Mouse (Mus musculus) olfactory bulb, adult 2 months (tissue): ENCODE measurements at regions not wholly inside any gene's neighbourhood (a gene's known extent, or its start where the extent isn't known, plus 50 kb on each side); places are given as distances from the start of the nearest gene placed in this dataset.

Source experiments
- H3K27ac ChIP-seq: fragments of 200-500 bp; 2 replicates; pipeline ENCODE4 v1.5.1; 2012; ENCODE audit warnings: low read depth, low read length; ENCODE audit not compliant: insufficient read depth
- H3K4me1 ChIP-seq: fragments of 200-500 bp; 2 replicates; pipeline ENCODE4 v1.6.1; 2012; ENCODE audit warnings: low read length; ENCODE audit not compliant: control insufficient read depth, insufficient read depth
- H3K4me3 ChIP-seq: fragments of 200-500 bp; 2 replicates; pipeline ENCODE4 v1.5.1; 2012; ENCODE audit warnings: mild to moderate bottlenecking, low read depth, low read length, moderate library complexity; ENCODE audit not compliant: insufficient read depth
- CTCF ChIP-seq: fragments of 200-500 bp; IDR thresholded peaks from 2 replicates; pipeline ENCODE4 v1.5.1; 2012; ENCODE audit warnings: low read depth, mild to moderate bottlenecking, low read length, moderate library complexity; ENCODE audit not compliant: insufficient read depth
- POLR2A ChIP-seq: fragments of 200-500 bp; IDR thresholded peaks from 2 replicates; pipeline ENCODE4 v1.6.1; 2012; ENCODE audit warnings: mild to moderate bottlenecking, low read depth, low read length, moderate library complexity; ENCODE audit not compliant: insufficient read depth
- WGBS: fragments of 180-500 bp; shearing (Covaris S2); methylation state at CpG from one replicate; pipeline ENCODE4 v1.1.7; 2018; 5-methylcytosine and 5-hydroxymethylcytosine counted together

GRCm38 (mm10) chr5:132884130-132884529 lies 341.0 kb upstream of the Auts2 start:
- Histone ChIP-seq H3K4me1 (0 out of 2 replicates have a peak, but pooled peaks cover 3% of the 10 kb centered on the region), H3K4me3 (no peak overlapping the region), H3K27ac (no peak overlapping the region)
- WGBS, result 80% methylated on average over 2 of the region's 2 CpGs
- no peak for TF ChIP-seq CTCF

GRCm38 (mm10) chr5:132882291-132882690 lies 339.1 kb upstream of the Auts2 start:
- 0 out of 2 replicates have a peak, but pooled peaks cover 3% of the 10 kb centered on the region for H3K4me1 ChIP-seq
- H3K27ac ChIP-seq, result no peak overlapping the region
- no peak overlapping the region for H3K4me3 ChIP-seq
- TF ChIP-seq POLR2A (no peak), CTCF (no peak)
- WGBS, result 70% methylated on average over 3 of the region's 3 CpGs

GRCm38 (mm10) chr5:132881170-132881569 lies 338.0 kb upstream of the Auts2 start:
- H3K27ac ChIP-seq, result no peak overlapping the region
- peaks cover 5% of the 10 kb centered on the region for H3K4me1 ChIP-seq
- TF ChIP-seq POLR2A, result no peak
- no peak for TF ChIP-seq CTCF
- H3K4me3 ChIP-seq, result no peak overlapping the region
- WGBS, result 95% methylated on average over 3 of the region's 3 CpGs

- TF ChIP-seq POLR2A (no peak), CTCF (no peak)
- H3K27ac ChIP-seq, result peak overlapping the region; percentile 77
- peaks cover 4% of the 10 kb centered on the region for H3K4me1 ChIP-seq
- 32% methylated on average over 6 of the region's 6 CpGs for WGBS
- no peak overlapping the region for H3K4me3 ChIP-seq
Observed at GRCm38 (mm10) chr5:132876336-132876840, 333.2 kb upstream of the Auts2 start.

GRCm38 (mm10) chr5:132858846-132859510 lies 315.8 kb upstream of the Auts2 start:
- 46% methylated on average over 5 of the region's 5 CpGs for WGBS
- H3K27ac ChIP-seq, result no peak overlapping the region
- 0 out of 2 replicates have a peak, but pooled peaks cover 2% of the 10 kb centered on the region for H3K4me1 ChIP-seq
- H3K4me3 ChIP-seq, result no peak overlapping the region
- TF ChIP-seq POLR2A (no peak), CTCF (no peak)

- no peak for TF ChIP-seq POLR2A
- TF ChIP-seq CTCF, result no peak
- 84% methylated on average over 4 of the region's 4 CpGs for WGBS
- Histone ChIP-seq H3K27ac (no peak overlapping the region), H3K4me3 (no peak overlapping the region), H3K4me1 (0 out of 2 replicates have a peak, but pooled peaks cover 2% of the 10 kb centered on the region)
Observed at GRCm38 (mm10) chr5:132855619-132856510, 312.7 kb upstream of the Auts2 start.

GRCm38 (mm10) chr5:132850770-132851169 lies 307.6 kb upstream of the Auts2 start:
- H3K4me3 ChIP-seq, result no peak overlapping the region
- no peaks in the 10 kb centered on the region for H3K4me1 ChIP-seq
- 62% methylated on average over 6 of the region's 6 CpGs for WGBS
- TF ChIP-seq POLR2A (no peak), CTCF (no peak)
- no peak overlapping the region for H3K27ac ChIP-seq

- 85% methylated on average over 3 of the region's 3 CpGs for WGBS
- H3K4me1 ChIP-seq, result no peaks in the 10 kb centered on the region
- TF ChIP-seq POLR2A, result no peak
- TF ChIP-seq CTCF, result no peak
- H3K4me3 ChIP-seq, result no peak overlapping the region
- no peak overlapping the region for H3K27ac ChIP-seq
Observed at GRCm38 (mm10) chr5:132848086-132848485, 304.9 kb upstream of the Auts2 start.

GRCm38 (mm10) chr5:132843284-132843683 lies 300.1 kb upstream of the Auts2 start:
- 52% methylated on average over 3 of the region's 3 CpGs for WGBS
- TF ChIP-seq POLR2A (no peak), CTCF (no peak)
- no peaks in the 10 kb centered on the region for H3K4me1 ChIP-seq
- no peak overlapping the region for H3K4me3 ChIP-seq
- H3K27ac ChIP-seq, result no peak overlapping the region
